Mouse (Mus musculus) NIH3T3 (cell line): ENCODE results near the gene Tmf1.

Experiments
- DNase-seq: peaks from one replicate; pipeline ENCODE4 v3.0.0-alpha.2; 2012; ENCODE audit warnings: low read depth

Tmf1 gene

GRCm38 (mm10) chr6:97106777-97107176 lies 72.1 kb downstream of the Tmf1 start:
- DNase-seq, result peak; percentile 90

GRCm38 (mm10) chr6:97106106-97106505 lies 72.8 kb downstream of the Tmf1 start:
- DNase-seq, result no peak

GRCm38 (mm10) chr6:97104264-97104852 lies 74.6 kb downstream of the Tmf1 start:
- no peak for DNase-seq
